11 mouse cellular contexts compared by ENCODE assay signal in the genomic region with DNA sequence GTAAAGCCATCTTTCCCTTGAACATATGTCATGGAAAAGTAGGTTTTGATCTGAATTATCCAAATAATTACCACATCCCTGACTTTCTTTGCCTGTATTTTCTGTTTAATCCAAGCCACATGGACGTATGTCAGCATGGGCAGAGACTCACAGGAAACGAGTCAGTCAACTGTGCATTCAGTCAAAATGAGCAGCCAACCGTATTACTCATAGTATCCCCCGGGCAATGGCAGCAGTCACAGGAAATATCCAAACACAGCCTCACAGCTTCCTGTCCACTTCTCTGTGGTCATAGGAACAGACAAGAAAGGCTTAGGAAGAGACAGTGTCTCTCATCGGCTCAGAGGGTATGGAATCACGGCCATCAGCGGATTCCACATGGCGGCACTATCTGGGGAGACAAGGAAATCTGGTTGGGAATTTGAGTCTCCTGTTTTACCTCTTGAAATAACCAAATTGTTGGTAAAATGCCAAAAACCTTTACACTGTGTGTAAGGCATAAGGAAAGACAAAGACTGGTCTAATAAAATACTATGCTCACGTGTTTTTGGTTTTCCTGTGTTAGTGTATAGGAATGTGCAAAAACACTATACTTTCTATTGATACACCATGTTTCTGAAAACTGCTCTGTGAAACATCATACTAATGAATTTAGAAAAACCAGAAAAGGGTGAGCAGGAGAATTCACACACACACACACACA.
DNase-seq lines count a peak whose midpoint lies in the region; ATAC-seq and TF ChIP-seq lines count a peak whose summit lies in the region.
"Had no signal": no experiment of that assay in that cellular context is flagged by ENCODE, and none has a peak within 500 bp of the region (broad histone marks: within the 10 kb centered on the region; RNA-seq: fewer than 3 reads in every experiment).

No protein-coding gene starts in this region.

- ATAC-seq in heart, embryonic 16.5 days (replicated peaks; ENCODE audit: extremely low read depth, insufficient read depth, low FRiP score) = peak; percentile 45; the same call in 1 of the 2 replicates
- ATAC-seq in stomach, embryonic 14.5 days (ENCODE audit: insufficient number of reproducible peaks, insufficient read depth, low FRiP score, low read depth) = no peak
- no peak for ATAC-seq in stomach, postnatal 0 days (ENCODE audit: low FRiP score, low TSS enrichment)
- ATAC-seq in limb, embryonic 12.5 days (ENCODE audit: insufficient number of reproducible peaks, insufficient read depth, low FRiP score, low TSS enrichment, low read depth) = 0 out of 2 replicates have a peak, but pooled peaks have one; percentile 47
- ATAC-seq in stomach, embryonic 16.5 days (ENCODE audit: insufficient read depth, low FRiP score) = no peak
- ATAC-seq in granulocyte monocyte progenitor cell, adult 5-6 weeks (replicated peaks; ENCODE audit: poor library complexity, severe bottlenecking) = no peak

- no peak overlapping the region for H3K4me2 ChIP-seq in heart, embryonic 16.5 days (ENCODE audit: low read depth, low read length)
- H3K4me2 ChIP-seq in stomach, embryonic 14.5 days (replicated peaks; ENCODE audit: low read depth, low read length) = no peak overlapping the region
- no peak overlapping the region for H3K4me2 ChIP-seq in stomach, postnatal 0 days (replicated peaks; ENCODE audit: low read depth)
- no peak overlapping the region for H3K4me2 ChIP-seq in limb, embryonic 12.5 days
- H3K4me2 ChIP-seq in stomach, embryonic 16.5 days (ENCODE audit: low read depth, low read length) = no peak overlapping the region

- no peak for TF ChIP-seq EP300 in stomach, postnatal 0 days (optimal IDR thresholded peaks at IDR 0.05)

- no peak overlapping the region for H3K27ac ChIP-seq in heart, embryonic 16.5 days (ENCODE audit: low read length)
- H3K27ac ChIP-seq in stomach, embryonic 14.5 days (ENCODE audit: low read length) = peak overlapping the region; percentile 71; the same call in 1 of the 2 replicates
- no peak overlapping the region for H3K27ac ChIP-seq in stomach, postnatal 0 days (replicated peaks)
- H3K27ac ChIP-seq in limb, embryonic 12.5 days = peak overlapping the region; percentile 80
- H3K27ac ChIP-seq in stomach, embryonic 16.5 days (ENCODE audit: low read length) = peak overlapping the region; percentile 46; the same call in 1 of the 2 replicates
- H3K27ac ChIP-seq: hindbrain, embryonic 10.5 days had no signal

- H3K27me3 ChIP-seq in heart, embryonic 16.5 days (ENCODE audit: control insufficient read depth, insufficient read depth, low read length) = no peaks in the 10 kb centered on the region
- no peaks in the 10 kb centered on the region for H3K27me3 ChIP-seq in stomach, embryonic 14.5 days (ENCODE audit: control insufficient read depth, insufficient read depth, low read length)
- H3K27me3 ChIP-seq in stomach, postnatal 0 days (ENCODE audit: control insufficient read depth, insufficient read depth, low read length) = no peaks in the 10 kb centered on the region
- H3K27me3 ChIP-seq in limb, embryonic 12.5 days = no peaks in the 10 kb centered on the region
- no peaks in the 10 kb centered on the region for H3K27me3 ChIP-seq in stomach, embryonic 16.5 days (ENCODE audit: control insufficient read depth, insufficient read depth, low read length)

- DNase-seq in heart, postnatal 25 days (ENCODE audit: low spot score) = no peak
- DNase-seq in stomach, postnatal 0 days (ENCODE audit: low spot score) = no peak
- no peak for DNase-seq in frontal cortex, postnatal 36 days (ENCODE audit: low spot score in 2 of 2)
- DNase-seq: cerebellum, adult 9-11 months; right cerebral cortex, adult 18-20 months had no signal

- H3K4me3 ChIP-seq in heart, embryonic 16.5 days (ENCODE audit: low read length) = no peak overlapping the region
- no peak overlapping the region for H3K4me3 ChIP-seq in stomach, embryonic 14.5 days (ENCODE audit: low read depth, low read length)
- H3K4me3 ChIP-seq in stomach, postnatal 0 days (ENCODE audit: low read depth, low read length) = no peak overlapping the region
- no peak overlapping the region for H3K4me3 ChIP-seq in limb, embryonic 12.5 days (replicated peaks)
- no peak overlapping the region for H3K4me3 ChIP-seq in stomach, embryonic 16.5 days (replicated peaks; ENCODE audit: low read length)
- H3K4me3 ChIP-seq: hindbrain, embryonic 10.5 days had no signal

- WGBS in heart, embryonic 16.5 days = 59% methylated on average over 9 of the region's 9 CpGs
- 54% methylated on average over 9 of the region's 9 CpGs for WGBS in stomach, embryonic 14.5 days
- 62% methylated on average over 9 of the region's 9 CpGs for WGBS in stomach, postnatal 0 days
- WGBS in limb, embryonic 12.5 days = 50% methylated on average over 9 of the region's 9 CpGs
- 54% methylated on average over 9 of the region's 9 CpGs for WGBS in stomach, embryonic 16.5 days

- TF ChIP-seq CTCF in stomach, postnatal 0 days (IDR thresholded peaks at IDR 0.05; ENCODE audit: low read depth) = no peak

- no peak overlapping the region for H3K9ac ChIP-seq in heart, embryonic 16.5 days (ENCODE audit: low read length)
- no peak overlapping the region for H3K9ac ChIP-seq in stomach, embryonic 14.5 days (replicated peaks; ENCODE audit: low read depth, low read length)
- no peak overlapping the region for H3K9ac ChIP-seq in stomach, postnatal 0 days (ENCODE audit: low read length)
- H3K9ac ChIP-seq in limb, embryonic 12.5 days (replicated peaks) = no peak overlapping the region
- no peak overlapping the region for H3K9ac ChIP-seq in stomach, embryonic 16.5 days (ENCODE audit: low read length)

- no peaks in the 10 kb centered on the region for H3K9me3 ChIP-seq in heart, embryonic 16.5 days (replicated peaks; ENCODE audit: control insufficient read depth, low read length)
- no peaks in the 10 kb centered on the region for H3K9me3 ChIP-seq in stomach, embryonic 14.5 days (ENCODE audit: control insufficient read depth, low read depth, low read length)
- H3K9me3 ChIP-seq in stomach, postnatal 0 days (ENCODE audit: control insufficient read depth, low read length) = no peaks in the 10 kb centered on the region
- H3K9me3 ChIP-seq in limb, embryonic 12.5 days = no peaks in the 10 kb centered on the region
- no peaks in the 10 kb centered on the region for H3K9me3 ChIP-seq in stomach, embryonic 16.5 days (replicated peaks; ENCODE audit: control insufficient read depth, low read length)
- H3K9me3 ChIP-seq: hindbrain, embryonic 10.5 days had no signal

- H3K36me3 ChIP-seq in heart, embryonic 16.5 days (ENCODE audit: control insufficient read depth, insufficient read depth) = no peaks in the 10 kb centered on the region
- H3K36me3 ChIP-seq in stomach, embryonic 14.5 days (ENCODE audit: control insufficient read depth, insufficient read depth, low read length) = no peaks in the 10 kb centered on the region
- no peaks in the 10 kb centered on the region for H3K36me3 ChIP-seq in stomach, postnatal 0 days (ENCODE audit: control insufficient read depth, insufficient read depth, low read length)
- H3K36me3 ChIP-seq in limb, embryonic 12.5 days = no peaks in the 10 kb centered on the region
- no peaks in the 10 kb centered on the region for H3K36me3 ChIP-seq in stomach, embryonic 16.5 days (ENCODE audit: control insufficient read depth, insufficient read depth, low read length)
- H3K36me3 ChIP-seq: hindbrain, embryonic 10.5 days had no signal

- intact Hi-C loops in heart, postnatal 25 days (cut with DNase I) = no loop called here

- peaks cover 7% of the 10 kb centered on the region for H3K4me1 ChIP-seq in heart, embryonic 16.5 days (ENCODE audit: control insufficient read depth, insufficient read depth, low read length)
- H3K4me1 ChIP-seq in stomach, embryonic 14.5 days (ENCODE audit: control insufficient read depth, insufficient read depth, low read length) = peaks cover 11% of the 10 kb centered on the region; the same call in 1 of the 2 replicates
- H3K4me1 ChIP-seq in stomach, postnatal 0 days (replicated peaks; ENCODE audit: control insufficient read depth, insufficient read depth) = peaks cover 2% of the 10 kb centered on the region; the same call in 1 of the 2 replicates
- peaks cover 26% of the 10 kb centered on the region for H3K4me1 ChIP-seq in limb, embryonic 12.5 days (replicated peaks)
- H3K4me1 ChIP-seq in stomach, embryonic 16.5 days (ENCODE audit: control insufficient read depth, insufficient read depth, low read length) = peaks cover 8% of the 10 kb centered on the region; the same call in 1 of the 2 replicates

Comparison
In these comparisons a context has a peak if more than half of its experiments do, and no peak if none do; other contexts are left out.
1. H3K27ac ChIP-seq: peak in stomach, embryonic 14.5 days (single experiment), limb, embryonic 12.5 days (single experiment) and stomach, embryonic 16.5 days (single experiment); none in heart, embryonic 16.5 days (single experiment) and stomach, postnatal 0 days (single experiment).
2. ATAC-seq: peak in heart, embryonic 16.5 days (single experiment) and limb, embryonic 12.5 days (single experiment); none in stomach, embryonic 14.5 days (single experiment), stomach, postnatal 0 days (single experiment), stomach, embryonic 16.5 days (single experiment) and granulocyte monocyte progenitor cell, adult 5-6 weeks (single experiment).